Mouse (Mus musculus) bone marrow, adult 2 months (tissue): ENCODE measurements around the gene Mrpl33.

ENCODE experiments used
- CTCF ChIP-seq: fragments of 200-500 bp; IDR thresholded peaks from 2 replicates; pipeline ENCODE4 v1.5.1; 2011; ENCODE audit warnings: low read length, control low read depth; ENCODE audit not compliant: control insufficient read depth, insufficient read depth
- POLR2A ChIP-seq: fragments of 200-500 bp; IDR thresholded peaks from 2 replicates; pipeline ENCODE4 v1.6.1; 2011; ENCODE audit warnings: low read depth, mild to moderate bottlenecking, control low read depth, low read length, borderline replicate concordance; ENCODE audit not compliant: control insufficient read depth

GRCm38 (mm10) chr5:31606151-31606550 lies 9.4 kb downstream of the Mrpl33 start:
- TF ChIP-seq CTCF (no peak), POLR2A (no peak)
